Mouse (Mus musculus): Measurements from ENCODE around the gene Adarb2. TPM values are rescaled to one million over a fixed set of nuclear protein-coding genes. Genes with fewer than 3 reads are reported as not detected.

Gene Adarb2
- total RNA-seq, 2 experiments from 2014 or later = 39.8 to 49.8 TPM

DNA sequence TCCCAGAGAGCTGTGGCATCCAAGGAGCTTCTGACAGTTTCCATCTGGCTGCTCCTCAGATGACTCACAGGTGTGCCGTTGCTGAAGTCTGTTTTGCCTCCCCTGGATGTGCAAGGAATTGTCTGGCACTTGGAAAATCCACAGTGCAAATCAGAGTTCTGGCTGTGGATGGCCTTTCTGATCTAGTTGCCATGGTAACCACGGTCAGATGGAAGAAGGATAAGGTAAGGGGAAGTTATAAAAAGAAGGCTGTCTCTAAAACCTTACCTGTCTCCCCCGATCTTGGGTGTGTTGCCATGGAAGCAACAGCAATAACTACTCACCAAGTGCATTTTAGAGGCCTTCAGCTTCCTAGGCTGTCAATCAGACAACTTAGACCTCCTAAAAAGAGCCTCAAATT lies 273.6 kb downstream of the Adarb2 start:
- Histone ChIP-seq H3K27ac (no peak overlapping the region), H3K4me3 (no peak overlapping the region)
- no peak for DNase-seq (ENCODE audit: low spot score in 2 of 2)
- TF ChIP-seq CTCF (conservative IDR thresholded peaks at IDR 0.05) = no peak

DNA sequence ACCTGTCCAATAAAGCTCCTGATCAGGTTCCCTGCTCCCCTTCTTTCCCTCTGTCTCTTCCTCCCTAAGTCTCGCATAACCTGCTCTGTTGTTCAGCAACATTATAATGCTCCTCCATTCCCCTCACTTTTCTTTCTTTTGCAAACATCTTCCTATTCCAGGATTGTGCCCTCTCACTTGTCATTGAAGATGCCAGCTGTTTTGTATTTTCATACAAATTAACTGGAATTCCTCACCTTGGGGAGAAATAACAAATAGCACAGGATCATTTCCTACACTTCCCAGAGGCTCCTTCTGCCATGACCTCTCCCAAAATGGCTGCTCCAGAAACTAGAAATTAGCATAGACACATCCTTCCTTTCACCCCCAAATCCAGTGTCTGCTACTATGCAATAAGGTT lies 276.1 kb downstream of the Adarb2 start:
- Histone ChIP-seq H3K27ac (no peak overlapping the region), H3K4me3 (no peak overlapping the region)
- no peak for TF ChIP-seq CTCF (conservative IDR thresholded peaks at IDR 0.05)
- DNase-seq (ENCODE audit: low spot score in 2 of 2) = no peak

DNA sequence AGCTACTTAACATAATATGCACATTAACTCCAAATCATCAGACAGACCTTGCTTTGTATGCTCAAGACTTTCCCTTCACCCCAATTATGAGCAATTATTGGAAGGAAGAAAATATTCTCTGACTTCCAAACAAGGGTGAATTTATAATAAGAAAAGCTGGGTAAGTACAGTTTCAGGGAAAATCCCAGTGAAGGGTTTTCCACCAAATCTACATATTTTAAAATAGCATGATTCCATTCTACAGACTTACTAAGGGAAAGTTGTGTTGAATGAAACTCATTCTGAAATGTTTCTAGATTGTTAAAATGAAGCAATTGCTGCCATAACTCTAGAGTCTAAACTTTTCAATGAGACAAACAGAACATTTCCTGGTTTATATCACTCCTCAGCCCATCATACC lies 277.3 kb downstream of the Adarb2 start:
- no peak for DNase-seq (ENCODE audit: low spot score in 2 of 2)
- no peak for TF ChIP-seq CTCF (conservative IDR thresholded peaks at IDR 0.05)

DNA sequence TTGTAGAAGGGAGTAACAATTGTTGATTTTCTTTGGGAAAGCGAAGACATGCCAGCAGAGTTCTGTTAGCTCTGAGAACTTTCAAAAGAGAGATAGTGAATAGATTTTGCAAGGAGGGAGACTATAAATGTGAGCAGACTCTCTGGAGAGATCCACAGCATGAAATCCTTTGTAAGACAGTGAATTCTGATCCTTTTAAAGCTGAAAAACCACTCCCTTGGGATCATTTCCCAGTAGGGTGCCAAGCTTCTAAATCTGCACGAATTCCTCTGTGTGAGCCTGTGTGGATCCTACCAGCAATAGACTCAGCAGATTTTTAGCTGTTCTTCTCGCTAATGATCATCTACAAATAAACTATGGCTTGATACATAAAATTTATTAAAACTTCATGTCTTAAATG lies 278.7 kb downstream of the Adarb2 start:
- Histone ChIP-seq H3K27ac (no peak overlapping the region), H3K4me3 (no peak overlapping the region)
- no peak for DNase-seq (ENCODE audit: low spot score in 2 of 2)
- TF ChIP-seq CTCF (conservative IDR thresholded peaks at IDR 0.05) = no peak

More for the DNA sequence above, 277.3 kb downstream of the Adarb2 start:
- Histone ChIP-seq H3K27ac (no peak overlapping the region), H3K4me3 (no peak overlapping the region)

DNA sequence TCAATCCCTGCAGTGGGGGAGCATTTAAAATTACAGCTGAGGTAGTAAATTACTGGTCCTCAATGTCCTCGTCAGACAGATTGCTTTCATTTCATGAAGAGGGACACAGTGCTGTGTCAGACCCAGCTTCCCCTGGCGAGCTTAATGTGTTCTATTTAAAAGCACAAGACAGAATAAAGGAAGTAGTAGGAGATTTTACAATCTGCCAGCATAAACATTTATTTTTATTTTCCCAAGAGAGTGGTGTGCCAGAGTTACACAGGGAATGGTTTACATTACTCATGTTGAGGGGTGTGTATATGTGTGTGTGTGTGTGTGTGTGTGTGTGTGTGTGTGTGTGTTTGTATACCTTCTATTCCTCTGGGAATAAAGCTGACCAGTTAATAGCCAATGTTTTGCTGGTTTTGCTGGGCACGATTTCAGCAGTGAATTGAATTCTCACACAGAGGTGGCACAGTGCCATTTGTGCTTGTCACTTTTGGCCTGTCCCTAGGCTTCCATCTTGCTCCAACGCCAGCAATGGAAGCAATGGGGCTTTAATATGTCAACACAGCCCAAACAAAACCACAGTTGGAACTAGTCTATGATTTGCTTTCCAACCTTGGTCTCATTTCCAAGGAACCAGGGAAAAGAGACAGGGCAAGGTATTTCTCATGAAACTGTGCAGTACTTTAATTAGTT lies 282.1 kb downstream of the Adarb2 start:
- Histone ChIP-seq H3K27ac (no peak overlapping the region), H3K4me3 (no peak overlapping the region)
- no peak for TF ChIP-seq CTCF (conservative IDR thresholded peaks at IDR 0.05)
- DNase-seq (ENCODE audit: low spot score in 2 of 2) = no peak

DNA sequence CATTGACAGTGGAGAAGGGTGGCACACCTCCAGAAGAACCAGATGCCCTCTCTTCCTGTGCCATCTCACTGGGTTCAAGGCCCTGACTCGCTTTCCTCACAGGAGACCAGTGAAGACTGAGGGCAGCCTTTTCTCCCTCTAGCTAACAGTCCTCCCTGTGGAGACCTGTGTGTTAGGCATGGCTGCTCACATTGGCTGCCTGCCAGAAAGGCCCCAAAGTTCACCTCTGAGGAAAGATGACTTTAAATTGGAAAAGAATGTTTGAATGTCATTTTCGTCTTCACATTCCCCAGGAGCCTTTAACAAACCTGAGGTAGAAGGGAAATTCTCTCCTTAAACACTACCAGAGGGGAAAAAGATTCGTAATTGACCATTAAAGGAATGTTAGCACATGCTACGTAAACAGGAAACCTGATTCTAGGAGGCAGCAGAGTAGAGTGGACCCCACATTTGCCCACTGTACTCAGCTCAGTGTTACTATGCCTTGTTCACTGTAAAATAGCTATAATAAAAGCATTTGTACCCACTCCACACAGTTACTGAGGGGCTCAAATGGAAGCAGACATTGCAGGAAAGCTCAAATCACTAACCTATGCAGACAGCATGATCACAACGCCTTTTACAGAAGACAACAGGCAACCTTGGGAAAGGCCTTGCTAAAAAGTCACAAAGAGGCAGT lies 285.2 kb downstream of the Adarb2 start:
- no peak overlapping the region for H3K4me3 ChIP-seq
- DNase-seq (ENCODE audit: low spot score in 2 of 2) = no peak
- H3K27ac ChIP-seq = no peak overlapping the region
- no peak for TF ChIP-seq CTCF (conservative IDR thresholded peaks at IDR 0.05)

DNA sequence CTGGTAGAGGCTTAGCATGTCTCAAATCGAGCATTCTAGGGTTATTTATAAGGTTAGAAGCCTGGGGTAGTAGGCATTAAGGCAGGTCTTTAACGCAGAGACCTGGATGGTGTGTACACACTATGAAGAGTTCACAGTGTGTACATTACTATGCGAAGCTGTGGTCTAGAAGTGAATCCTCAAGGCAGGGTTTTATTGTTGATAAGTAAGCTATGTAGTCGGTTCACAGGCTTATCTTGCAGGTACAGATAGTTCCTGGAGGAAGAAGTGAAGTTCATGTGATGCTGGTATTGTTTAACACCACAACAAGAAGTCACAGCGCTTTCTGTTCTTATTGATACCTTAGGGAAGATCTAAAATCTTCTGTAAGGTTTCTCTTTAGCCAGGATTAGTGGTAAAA lies 290.7 kb downstream of the Adarb2 start:
- no peak for DNase-seq (ENCODE audit: low spot score in 2 of 2)
- no peak overlapping the region for H3K4me3 ChIP-seq
- TF ChIP-seq CTCF (conservative IDR thresholded peaks at IDR 0.05) = no peak
- H3K27ac ChIP-seq = no peak overlapping the region

DNA sequence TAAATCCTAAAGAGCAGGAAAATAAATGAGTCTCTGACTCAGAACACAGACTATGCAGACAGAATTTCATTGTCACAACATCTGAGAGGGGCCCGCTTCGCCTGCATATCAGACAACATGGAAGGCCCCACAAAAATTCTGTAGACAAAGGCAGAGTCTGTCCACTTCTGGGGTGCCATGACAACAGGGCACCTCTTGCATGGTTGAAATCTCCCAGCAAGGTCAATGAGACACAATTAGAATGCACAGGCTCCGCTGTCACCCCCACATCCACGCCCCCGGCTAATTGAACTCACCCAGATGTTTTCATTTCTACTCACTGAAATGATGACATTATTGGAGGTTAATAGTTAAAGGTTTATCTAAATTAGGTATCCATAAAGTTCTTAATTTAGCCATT lies 296.9 kb downstream of the Adarb2 start:
- Histone ChIP-seq H3K27ac (no peak overlapping the region), H3K4me3 (no peak overlapping the region)
- TF ChIP-seq CTCF (conservative IDR thresholded peaks at IDR 0.05) = no peak
- no peak for DNase-seq (ENCODE audit: low spot score in 2 of 2)

DNA sequence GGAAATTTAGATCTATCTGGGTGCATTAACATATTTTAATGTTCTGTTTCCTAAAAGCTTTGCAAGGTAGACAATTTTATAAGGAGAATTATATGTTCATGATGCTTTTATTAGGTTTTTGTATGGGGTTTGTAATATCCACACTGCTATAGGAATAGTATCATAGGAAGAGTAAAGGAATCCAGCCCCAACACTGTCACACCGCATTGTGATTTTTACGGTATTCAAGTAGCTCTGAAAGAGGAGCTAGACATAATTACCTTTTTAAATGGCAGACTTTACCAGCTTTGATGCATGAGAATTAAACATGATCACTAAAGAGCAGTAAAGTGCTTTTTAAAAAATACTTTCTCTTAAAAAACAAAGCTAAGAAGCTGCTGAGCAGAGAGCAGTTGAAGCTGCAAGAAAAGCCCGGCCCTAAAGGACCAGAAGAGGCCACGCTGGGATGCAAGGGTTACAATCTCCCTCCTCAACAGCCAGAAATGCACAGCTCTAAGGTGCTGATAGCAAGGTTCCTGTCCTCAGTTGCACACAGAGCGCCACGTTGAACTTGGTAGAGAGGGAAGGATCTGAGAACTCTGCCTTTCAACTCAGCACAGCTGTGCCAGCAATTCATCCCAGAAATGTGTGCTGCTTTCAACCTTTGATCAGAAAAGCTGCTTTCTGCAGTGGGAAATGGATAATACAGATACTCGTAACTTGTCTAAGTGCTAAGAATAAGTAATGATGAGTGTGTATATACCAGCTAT lies 308.6 kb downstream of the Adarb2 start:
- no peak for DNase-seq (ENCODE audit: low spot score in 2 of 2)
- Histone ChIP-seq H3K27ac (no peak overlapping the region), H3K4me3 (no peak overlapping the region)
- no peak for TF ChIP-seq CTCF (conservative IDR thresholded peaks at IDR 0.05)

DNA sequence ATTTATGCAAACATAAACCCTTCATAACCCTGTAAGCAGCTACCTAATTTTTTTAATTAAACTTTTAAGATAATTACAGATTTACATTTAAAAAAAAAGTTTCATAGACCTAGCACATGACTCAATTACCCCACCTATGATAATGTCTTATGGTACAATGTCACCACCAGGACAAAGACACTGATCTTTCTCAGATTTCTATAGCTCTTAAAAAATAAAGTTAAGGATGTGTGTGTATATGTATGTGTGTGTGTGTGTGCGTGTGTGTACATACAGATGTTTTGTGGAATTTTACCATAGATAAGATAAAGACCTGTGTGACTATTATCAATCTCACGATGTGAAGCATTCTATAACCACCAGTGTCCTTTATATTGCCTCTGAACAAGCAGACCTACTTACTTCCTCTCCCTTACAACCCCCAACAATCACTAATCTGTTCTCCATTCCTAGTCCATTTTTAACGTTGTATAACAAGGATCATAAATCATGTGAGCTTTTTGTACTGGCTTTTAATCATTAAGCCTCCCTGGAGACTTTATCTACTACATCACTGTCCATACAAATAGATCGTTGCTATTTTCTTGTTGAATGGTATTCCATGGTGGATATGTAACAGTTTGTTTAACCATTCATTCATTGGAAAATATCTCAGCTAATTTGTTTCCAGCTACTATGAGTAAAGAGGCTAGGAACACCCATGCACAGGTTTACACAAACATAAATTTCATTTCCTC lies 313.5 kb downstream of the Adarb2 start:
- H3K4me3 ChIP-seq = no peak overlapping the region
- no peak for TF ChIP-seq CTCF (conservative IDR thresholded peaks at IDR 0.05)
- DNase-seq (ENCODE audit: low spot score in 2 of 2) = no peak
- no peak overlapping the region for H3K27ac ChIP-seq

DNA sequence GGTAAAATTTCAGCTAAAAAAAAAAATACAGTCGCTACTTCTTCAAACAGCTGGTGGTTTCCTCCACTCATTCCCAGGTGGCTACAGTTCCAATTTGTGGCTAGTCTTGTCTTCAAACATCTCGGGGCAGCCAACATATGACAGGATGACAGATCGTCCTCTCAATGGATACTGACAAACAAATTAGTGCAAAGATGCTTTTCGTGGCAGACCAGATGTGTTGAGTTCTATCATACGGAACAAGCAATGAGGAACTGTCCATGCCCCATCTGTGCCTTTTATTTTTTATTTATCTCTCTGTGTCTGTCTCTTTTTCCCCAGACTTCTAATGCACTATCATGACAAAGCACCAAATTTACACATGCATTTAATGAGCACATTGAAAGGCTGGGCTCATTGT lies 316.5 kb downstream of the Adarb2 start:
- H3K4me3 ChIP-seq = no peak overlapping the region
- no peak for DNase-seq (ENCODE audit: low spot score in 2 of 2)
- TF ChIP-seq CTCF (conservative IDR thresholded peaks at IDR 0.05) = no peak
- 0 out of 2 replicates have a peak overlapping the region, but pooled peaks have one; percentile 23 for H3K27ac ChIP-seq

DNA sequence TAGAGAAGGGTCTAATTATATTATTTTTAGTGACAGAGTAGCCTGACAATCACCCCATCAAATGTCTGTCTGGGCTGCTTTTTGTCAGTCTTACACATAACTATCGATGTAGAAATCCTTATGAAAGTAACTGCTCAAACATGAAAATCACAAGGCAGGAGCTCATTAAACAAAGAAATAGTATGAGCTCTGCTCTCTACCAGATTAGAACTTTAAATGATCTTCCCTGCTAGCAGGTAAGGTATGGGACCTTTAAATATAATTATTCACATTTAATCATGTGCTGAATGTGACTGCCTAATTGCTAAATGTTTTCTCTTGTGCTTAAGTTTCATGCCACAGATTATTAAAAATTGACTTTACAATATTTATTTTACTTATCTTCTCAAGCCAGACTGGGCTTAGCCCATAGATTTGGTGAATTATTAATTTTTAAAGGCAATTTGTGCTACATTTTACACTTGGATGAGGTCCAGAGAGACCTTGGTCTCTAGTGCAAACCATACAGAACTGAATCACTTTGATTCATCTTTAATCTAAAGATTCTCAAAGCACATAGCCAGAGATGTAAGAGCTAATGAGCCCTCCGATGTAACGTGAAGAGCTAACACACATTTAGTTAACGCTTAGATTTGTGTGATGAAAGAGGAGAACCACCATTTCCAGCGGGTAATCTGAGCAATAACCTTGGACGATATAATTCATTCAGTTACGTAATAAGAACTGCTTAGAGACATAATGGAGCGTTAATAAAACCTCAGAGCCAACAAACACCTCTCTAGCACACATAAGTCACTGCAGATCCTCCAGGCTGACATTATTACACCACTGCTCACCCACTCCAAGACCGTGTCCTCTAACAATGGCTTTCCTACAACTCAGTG lies 323.3 kb downstream of the Adarb2 start:
- no peak overlapping the region for H3K4me3 ChIP-seq
- no peak overlapping the region for H3K27ac ChIP-seq
- no peak for TF ChIP-seq CTCF (conservative IDR thresholded peaks at IDR 0.05)
- DNase-seq (ENCODE audit: low spot score in 2 of 2) = no peak
